Mouse (Mus musculus) heart, postnatal 0 days (tissue): ENCODE results near the gene Pdpn.

Source experiments
- CTCF ChIP-seq: IDR thresholded peaks from 2 replicates; pipeline ENCODE4 v1.5.1; 2016; ENCODE audit warnings: antibody characterized with exemption, control low read depth, low read depth
- EP300 ChIP-seq: IDR thresholded peaks from 2 replicates; pipeline ENCODE4 v1.6.1; 2016; ENCODE audit warnings: antibody characterized with exemption, low read depth

DNA sequence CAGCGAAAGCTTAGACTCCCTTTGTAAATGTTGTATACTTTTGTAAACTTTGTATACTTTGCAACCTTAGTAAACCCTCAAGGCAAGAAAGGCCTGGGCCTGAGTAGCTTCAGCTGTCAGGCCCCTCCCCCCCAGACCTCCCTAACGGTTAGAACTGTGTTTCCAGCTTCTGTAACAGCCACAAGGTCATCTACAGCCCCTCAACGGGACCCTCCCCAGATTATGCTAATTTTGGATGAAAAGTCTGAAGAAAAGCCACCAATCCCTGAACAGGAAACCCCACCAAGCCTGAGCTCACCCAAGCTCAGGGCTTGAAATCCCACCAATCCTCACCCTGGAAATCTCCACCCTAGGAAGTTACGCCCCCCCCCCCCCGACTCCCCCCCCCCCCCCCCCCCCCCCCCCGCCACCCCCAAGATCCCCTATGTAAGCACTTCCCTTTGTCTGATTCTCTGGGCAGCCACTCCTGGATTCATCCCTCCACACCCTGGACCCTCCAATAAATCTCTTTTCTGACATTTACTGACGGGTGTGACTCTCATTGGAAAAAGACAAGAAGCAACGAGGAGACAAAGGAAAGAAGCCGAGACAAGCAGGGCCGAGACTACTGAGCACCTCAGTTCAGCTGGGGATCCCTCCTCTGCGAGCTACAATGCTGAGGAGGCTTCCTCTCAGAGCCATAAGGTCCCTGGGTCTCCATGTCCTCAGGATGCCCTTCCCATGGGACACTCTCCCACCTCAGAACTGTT, 25.0 kb upstream of the Pdpn start:
- no peak for TF ChIP-seq CTCF
- no peak for TF ChIP-seq EP300
